Mouse (Mus musculus): ENCODE measurements around the gene Nppb. TPM values are rescaled to one million over a fixed set of nuclear protein-coding genes. Genes with fewer than 3 reads are reported as not detected.

Nppb gene
- total and polyA plus RNA-seq, 3 experiments: not detected

DNA sequence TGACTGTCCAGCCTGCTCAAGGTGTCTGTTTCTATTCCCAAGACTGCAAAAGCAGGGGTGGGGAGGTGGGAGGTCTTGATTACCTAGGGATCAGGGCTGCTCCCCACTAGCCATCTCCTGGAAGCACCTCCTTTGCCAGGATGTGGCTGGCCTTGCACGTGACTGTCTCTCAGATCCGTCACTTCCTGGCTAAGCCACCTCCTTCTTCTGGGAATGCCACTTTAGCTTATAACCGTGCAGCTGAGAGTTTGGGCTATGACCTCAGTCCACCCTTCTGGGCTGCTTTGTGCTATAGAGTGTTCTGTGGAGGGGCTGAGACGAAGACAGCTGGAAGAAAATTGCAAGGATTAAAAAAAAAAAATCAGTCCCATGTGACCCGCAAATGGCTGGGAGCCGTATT lies 22.8 kb upstream of the Nppb start:
- no peak for TF ChIP-seq ZNF384 (IDR thresholded peaks at IDR 0.05; ENCODE audit: low read depth, low read length)
- no peak for TF ChIP-seq POLR2AphosphoS5 (IDR thresholded peaks at IDR 0.05; ENCODE audit: borderline replicate concordance, low read depth, low read length)
- TF ChIP-seq POLR2AphosphoS2 (IDR thresholded peaks at IDR 0.05; ENCODE audit: low read length): no peak
- no peak for TF ChIP-seq CTCF (IDR thresholded peaks at IDR 0.05 in 2 of 3, conservative IDR thresholded peaks at IDR 0.05 in 1 of 3; ENCODE audit: control insufficient read depth in 1 of 3, insufficient read depth in 1 of 3, low read depth in 2 of 3, low read length in 3 of 3, poor library complexity in 1 of 3, severe bottlenecking in 1 of 3)
- TF ChIP-seq CHD2 (IDR thresholded peaks at IDR 0.05; ENCODE audit: low read length): no peak
- TF ChIP-seq MEF2A (IDR thresholded peaks at IDR 0.05; ENCODE audit: extremely low read depth, insufficient replicate concordance, low read depth, low read length, poor library complexity, severe bottlenecking): no peak
- no peak for TF ChIP-seq SMC3 (IDR thresholded peaks at IDR 0.05; ENCODE audit: low read depth, low read length)
- no peak for TF ChIP-seq ETS1 (IDR thresholded peaks at IDR 0.05; ENCODE audit: low read depth, low read length)
- no peak for TF ChIP-seq RCOR1 (IDR thresholded peaks at IDR 0.05; ENCODE audit: low read depth, low read length)
- no peak for TF ChIP-seq TBP (IDR thresholded peaks at IDR 0.05; ENCODE audit: low read depth, low read length)
- no peak for TF ChIP-seq ZC3H11A (IDR thresholded peaks at IDR 0.05; ENCODE audit: low read depth, low read length)
- TF ChIP-seq MAFK (IDR thresholded peaks at IDR 0.05; ENCODE audit: borderline replicate concordance, low read depth, low read length): no peak
- no peak for TF ChIP-seq GABPA (IDR thresholded peaks at IDR 0.05; ENCODE audit: low read depth, low read length)
- TF ChIP-seq E2F4 (IDR thresholded peaks at IDR 0.05; ENCODE audit: borderline replicate concordance, low read depth, low read length): no peak
- TF ChIP-seq GATA1 (IDR thresholded peaks at IDR 0.05; ENCODE audit: low read depth, low read length): no peak
- TF ChIP-seq MXI1 (IDR thresholded peaks at IDR 0.05; ENCODE audit: low read depth, low read length): no peak
- Histone ChIP-seq H3K27me3 (ENCODE audit: control insufficient read depth in 1 of 2, insufficient read depth in 2 of 2, low read length in 2 of 2) (no peaks in the 10 kb centered on the region; a peak in 1 of 4 replicates), H3K27ac (ENCODE audit: control insufficient read depth, low read depth, low read length) (no peak overlapping the region), H3K4me3 (ENCODE audit: control insufficient read depth in 1 of 2, insufficient read depth in 1 of 2, low read depth in 2 of 2, low read length in 2 of 2) (no peak overlapping the region), H3K79me2 (ENCODE audit: control insufficient read depth, insufficient read depth, low read length, poor library complexity) (no peaks in the 10 kb centered on the region), H3K9me3 (replicated peaks; ENCODE audit: insufficient read depth, low read length) (no peaks in the 10 kb centered on the region), H3K9ac (ENCODE audit: control insufficient read depth, low read depth, low read length, poor library complexity, severe bottlenecking) (no peak overlapping the region), H3K4me1 (ENCODE audit: control insufficient read depth in 1 of 2, insufficient read depth in 2 of 2, low read length in 2 of 2) (peaks cover 0 to 4% of the 10 kb centered on the region in 2 experiments; a peak in 1 of 4 replicates), H3K36me3 (ENCODE audit: control insufficient read depth in 1 of 2, insufficient read depth in 2 of 2, low read length in 2 of 2) (no peaks in the 10 kb centered on the region)
- DNase-seq (ENCODE audit: low read depth, low spot score): no peak

DNA sequence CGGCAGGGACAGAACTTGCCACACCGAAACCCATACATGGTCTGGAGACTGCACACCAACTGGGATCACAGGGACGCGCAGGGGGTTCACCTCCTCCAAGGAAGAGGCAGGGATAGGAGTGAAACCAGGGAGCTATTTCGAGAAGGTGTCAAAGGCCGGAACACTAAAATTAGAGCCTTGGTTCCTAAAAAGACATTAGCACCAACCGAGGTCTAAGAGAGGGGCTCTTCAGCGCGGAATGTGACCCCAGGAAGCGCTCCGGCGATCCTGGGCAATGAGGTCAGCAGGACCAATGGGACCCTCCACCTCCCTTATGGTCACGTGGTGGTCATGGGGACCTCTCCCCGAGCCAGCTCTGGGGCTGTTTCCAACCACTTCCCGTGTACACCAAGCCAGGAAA lies 22.0 kb upstream of the Nppb start:
- H3K9ac ChIP-seq (ENCODE audit: control insufficient read depth, low read depth, low read length, poor library complexity, severe bottlenecking): no peak overlapping the region
- no peaks in the 10 kb centered on the region for H3K79me2 ChIP-seq (ENCODE audit: control insufficient read depth, insufficient read depth, low read length, poor library complexity)
- no peaks in the 10 kb centered on the region; a peak in 1 of 4 replicates for H3K27me3 ChIP-seq (ENCODE audit: control insufficient read depth in 1 of 2, insufficient read depth in 2 of 2, low read length in 2 of 2)
- no peak overlapping the region for H3K4me3 ChIP-seq (ENCODE audit: control insufficient read depth in 1 of 2, insufficient read depth in 1 of 2, low read depth in 2 of 2, low read length in 2 of 2)
- H3K36me3 ChIP-seq (ENCODE audit: control insufficient read depth in 1 of 2, insufficient read depth in 2 of 2, low read length in 2 of 2): no peaks in the 10 kb centered on the region
- peaks cover 0 to 4% of the 10 kb centered on the region in 2 experiments; a peak in 1 of 4 replicates for H3K4me1 ChIP-seq (ENCODE audit: control insufficient read depth in 1 of 2, insufficient read depth in 2 of 2, low read length in 2 of 2)
- no peak overlapping the region for H3K27ac ChIP-seq (ENCODE audit: control insufficient read depth, low read depth, low read length)
- TF ChIP-seq RCOR1 (IDR thresholded peaks at IDR 0.05; ENCODE audit: low read depth, low read length): no peak
- no peak for TF ChIP-seq ZMIZ1 (IDR thresholded peaks at IDR 0.05; ENCODE audit: low read depth, low read length)
- TF ChIP-seq E2F4 (IDR thresholded peaks at IDR 0.05; ENCODE audit: borderline replicate concordance, low read depth, low read length): no peak
- no peak for TF ChIP-seq TCF12 (IDR thresholded peaks at IDR 0.05; ENCODE audit: low read depth, low read length)
- no peak for TF ChIP-seq CHD2 (IDR thresholded peaks at IDR 0.05; ENCODE audit: low read length)
- TF ChIP-seq POLR2A (IDR thresholded peaks at IDR 0.05; ENCODE audit: control insufficient read depth in 1 of 2, insufficient read depth in 1 of 2, low read depth in 1 of 2, low read length in 2 of 2, poor library complexity in 1 of 2): no peak
- TF ChIP-seq POLR2AphosphoS2 (IDR thresholded peaks at IDR 0.05; ENCODE audit: low read length): no peak
- no peak for TF ChIP-seq KAT2A (conservative IDR thresholded peaks at IDR 0.05; ENCODE audit: low read depth, low read length)
- no peak for TF ChIP-seq USF2 (IDR thresholded peaks at IDR 0.05; ENCODE audit: borderline replicate concordance in 1 of 2, insufficient read depth in 1 of 2, low read depth in 1 of 2, low read length in 2 of 2)
- no peaks in the 10 kb centered on the region for H3K9me3 ChIP-seq (replicated peaks; ENCODE audit: insufficient read depth, low read length)
- DNase-seq (ENCODE audit: low read depth, low spot score): no peak
